Mouse (Mus musculus): ENCODE results near the gene Vwa8.
A peak's percentile ranks its signal among the peaks of the same experiment; 100 is the strongest.

Gene Vwa8

DNA sequence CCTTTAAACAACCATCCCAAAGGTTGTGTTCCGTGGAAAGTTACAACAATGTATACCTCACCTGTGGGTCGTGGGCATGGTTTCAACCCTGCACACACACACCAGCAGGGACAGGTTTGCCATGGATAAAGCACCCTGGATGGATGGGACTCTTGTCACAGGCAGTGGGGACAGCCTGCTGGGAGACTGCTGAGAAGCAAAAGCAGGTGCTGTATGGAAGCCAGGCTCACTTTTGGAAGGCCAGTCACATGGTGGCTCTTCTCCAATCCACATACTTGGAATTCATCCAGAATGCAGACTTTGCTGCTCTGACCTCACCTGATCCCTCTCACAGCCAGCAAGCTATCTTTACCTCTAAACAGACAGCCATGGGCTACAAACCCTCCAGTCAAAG is 292.0 kb downstream of the Vwa8 start:
- no peak for DNase-seq (ENCODE audit: low read depth, low spot score)

DNA sequence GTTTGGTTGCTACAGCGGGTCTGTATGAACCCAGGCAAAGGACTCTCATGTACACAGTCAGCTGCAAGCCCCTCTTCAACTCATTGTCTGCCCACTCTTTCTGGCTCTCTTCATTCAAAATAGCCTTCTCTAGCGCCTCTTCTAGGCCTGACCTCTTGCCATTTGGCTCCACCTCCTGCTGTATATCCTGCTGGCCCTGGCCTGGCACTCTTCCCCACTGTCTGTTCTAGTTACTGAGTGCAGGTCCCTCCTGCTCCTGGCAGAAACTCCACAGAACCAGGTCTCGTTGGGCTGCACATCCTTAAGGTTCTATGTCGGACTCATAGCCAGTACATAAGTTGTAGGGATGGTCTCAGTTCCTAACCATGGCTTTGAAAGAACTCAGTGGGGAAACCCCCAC is 293.5 kb downstream of the Vwa8 start:
- DNase-seq (ENCODE audit: low read depth, low spot score), result no peak

DNA sequence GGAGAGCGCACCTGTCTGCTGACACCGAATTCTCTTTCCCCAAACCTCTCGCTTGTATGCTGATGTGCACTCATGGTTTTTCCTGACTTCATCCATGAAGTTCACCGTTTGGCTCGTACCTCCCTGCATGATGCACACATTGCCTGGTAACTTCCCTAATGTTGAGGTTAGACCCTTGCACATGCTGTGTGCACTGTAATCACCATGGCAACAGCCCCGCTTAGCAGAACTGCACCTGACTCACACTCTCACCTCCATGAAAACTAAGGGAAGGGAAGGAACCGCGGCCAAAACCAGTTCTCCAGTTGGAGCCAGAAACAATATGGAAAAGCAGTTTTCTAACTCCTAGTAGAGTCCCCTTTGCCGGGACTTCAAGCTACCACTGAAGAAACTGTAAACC is 294.8 kb downstream of the Vwa8 start:
- no peak for DNase-seq (ENCODE audit: low read depth, low spot score)

DNA sequence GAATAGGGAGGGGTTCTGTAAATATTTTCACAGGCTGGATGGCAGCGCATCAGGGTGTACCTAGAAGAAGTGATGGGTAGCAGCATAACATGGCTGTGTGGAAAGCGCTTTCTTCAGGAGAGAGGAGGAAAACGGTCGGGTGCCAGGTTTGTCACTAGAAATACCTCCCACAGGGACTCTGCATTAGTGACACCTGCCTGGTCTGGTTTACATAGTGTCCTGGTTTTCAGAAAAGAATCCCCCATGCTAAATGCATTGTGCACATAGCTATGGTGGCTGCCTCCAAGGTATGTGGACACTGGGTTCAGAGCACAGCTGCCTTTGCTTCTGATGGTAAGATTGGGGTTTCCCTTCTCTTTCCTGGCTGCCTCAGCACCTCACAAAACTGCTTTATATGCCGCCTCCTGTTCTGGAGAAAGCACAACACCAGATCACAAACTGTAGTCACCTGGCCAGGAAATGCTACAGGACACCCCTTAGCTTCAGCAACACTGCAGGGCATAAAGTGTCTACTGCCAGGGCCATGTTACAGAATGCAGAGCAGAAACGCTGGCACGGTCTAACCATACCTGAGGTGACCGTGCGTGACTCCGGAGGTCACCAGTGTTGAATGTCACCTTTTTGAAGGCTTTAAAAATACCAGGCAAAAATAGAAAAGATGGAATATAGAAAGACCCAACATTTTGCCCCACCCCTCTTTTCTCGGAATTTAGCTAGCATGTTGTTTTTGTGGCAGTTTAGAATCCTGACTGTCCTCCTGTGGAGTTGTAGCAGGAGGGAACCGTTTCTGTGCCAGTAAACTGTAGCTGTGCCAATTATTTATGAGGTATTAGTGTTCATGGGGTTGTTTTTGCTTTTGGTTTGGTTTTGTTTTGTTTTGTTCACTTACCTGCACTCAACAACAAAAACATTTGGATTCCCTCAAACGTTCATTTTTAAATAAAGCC is 295.7 kb downstream of the Vwa8 start:
- no peak for DNase-seq (ENCODE audit: low read depth, low spot score)

DNA sequence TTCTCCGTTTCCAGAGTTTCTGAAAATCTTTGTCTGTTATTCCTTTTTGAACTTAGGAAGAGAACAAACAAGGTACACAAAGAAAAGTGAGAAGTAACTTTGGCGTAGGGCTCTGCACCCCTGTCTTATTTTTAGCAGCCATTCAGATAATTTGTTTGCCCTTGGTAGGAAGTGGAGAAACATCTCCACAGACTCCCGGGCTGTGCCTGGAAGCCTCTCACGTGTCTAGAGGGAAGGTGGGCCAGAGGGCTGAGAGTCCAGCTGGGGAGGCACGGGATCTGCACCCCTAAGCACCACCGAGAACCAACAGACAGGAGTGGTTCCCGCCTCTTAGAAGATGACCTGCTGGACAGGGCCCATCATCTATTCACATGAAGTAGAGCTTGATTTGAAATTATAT is 302.9 kb downstream of the Vwa8 start:
- no peak for DNase-seq (ENCODE audit: low read depth, low spot score)

DNA sequence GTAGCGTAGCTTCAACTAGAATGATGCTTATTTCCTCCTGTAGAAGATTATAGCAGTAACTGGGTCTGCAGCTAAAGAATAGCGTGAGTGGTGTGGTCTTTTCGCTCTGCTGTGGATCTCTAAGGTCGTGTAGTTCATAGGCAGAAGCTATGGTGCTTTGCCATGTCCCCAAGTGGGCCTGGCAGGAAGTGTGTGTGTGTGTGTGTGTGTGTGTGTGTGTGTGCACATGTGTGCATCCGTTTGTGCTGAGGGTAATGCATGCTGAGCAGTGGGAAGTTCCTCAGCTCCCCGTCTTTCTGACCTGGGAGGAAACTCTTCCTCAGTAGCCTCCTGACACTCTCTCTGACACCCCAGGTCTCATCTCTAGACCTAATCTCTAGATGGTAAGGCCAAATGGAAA is 305.0 kb downstream of the Vwa8 start:
- DNase-seq (ENCODE audit: low read depth, low spot score), result peak; percentile 51

DNA sequence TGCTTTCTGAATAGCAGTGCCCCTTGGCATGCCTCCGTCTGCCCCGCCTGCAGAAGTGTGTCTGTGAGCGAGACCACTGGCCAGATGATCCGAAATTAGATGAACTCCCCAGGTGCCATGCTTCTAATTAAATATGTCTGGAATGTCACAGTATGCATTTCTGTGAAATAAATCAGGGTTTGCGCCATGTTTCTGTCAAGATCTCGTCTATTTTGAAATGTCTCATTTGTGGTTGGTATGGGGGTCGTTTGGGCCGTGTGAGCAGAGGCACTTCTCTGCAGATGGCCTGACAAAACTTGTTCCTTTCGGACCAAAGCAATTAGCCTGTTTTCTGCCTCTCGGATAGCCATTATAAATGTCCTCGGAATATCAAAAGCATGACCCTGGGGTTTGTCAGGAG is 306.1 kb downstream of the Vwa8 start:
- no peak for DNase-seq (ENCODE audit: low read depth, low spot score)

DNA sequence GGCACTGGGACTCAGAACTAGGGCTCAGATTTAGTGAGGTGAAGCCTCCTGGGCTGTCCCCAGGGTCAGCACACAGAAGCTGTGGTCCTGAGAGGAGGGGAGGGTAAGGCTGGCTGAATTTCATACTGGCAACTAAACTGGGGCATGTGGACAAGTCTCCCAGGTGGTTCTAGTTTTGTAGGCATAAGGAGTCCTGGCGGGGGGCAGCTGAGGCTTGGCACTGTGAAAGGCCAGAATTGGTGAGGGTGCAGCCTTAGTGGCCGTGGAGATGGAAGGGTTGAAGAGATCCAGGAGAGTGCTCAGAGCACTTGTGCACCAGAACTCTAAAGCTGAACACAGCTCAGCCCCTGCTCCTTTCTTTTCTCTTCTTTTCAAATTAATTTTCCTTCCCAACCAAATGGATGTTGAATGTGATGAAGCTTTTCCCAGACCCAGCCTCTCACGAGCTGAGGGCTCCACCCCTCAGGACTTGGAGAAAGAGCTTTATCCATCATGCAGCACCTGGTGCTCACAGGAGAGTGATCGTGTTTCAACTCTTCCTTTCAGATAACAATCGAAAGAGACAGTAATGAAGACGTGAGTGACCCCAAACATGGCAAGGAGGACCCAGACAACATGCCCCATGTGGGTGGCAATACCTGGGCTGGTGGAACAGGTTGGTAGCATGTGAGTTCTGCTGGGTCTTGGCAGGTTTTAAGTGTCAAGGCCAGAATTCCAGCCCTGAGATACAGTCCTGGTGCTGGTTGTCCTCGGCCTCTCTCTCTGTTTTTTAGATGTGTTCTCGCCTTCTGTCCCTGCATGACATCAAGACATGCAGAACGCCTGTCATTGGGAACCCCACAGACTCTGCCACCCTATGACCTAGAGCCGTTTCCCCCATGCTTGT is 307.9 kb downstream of the Vwa8 start:
- no peak for DNase-seq (ENCODE audit: low read depth, low spot score)

DNA sequence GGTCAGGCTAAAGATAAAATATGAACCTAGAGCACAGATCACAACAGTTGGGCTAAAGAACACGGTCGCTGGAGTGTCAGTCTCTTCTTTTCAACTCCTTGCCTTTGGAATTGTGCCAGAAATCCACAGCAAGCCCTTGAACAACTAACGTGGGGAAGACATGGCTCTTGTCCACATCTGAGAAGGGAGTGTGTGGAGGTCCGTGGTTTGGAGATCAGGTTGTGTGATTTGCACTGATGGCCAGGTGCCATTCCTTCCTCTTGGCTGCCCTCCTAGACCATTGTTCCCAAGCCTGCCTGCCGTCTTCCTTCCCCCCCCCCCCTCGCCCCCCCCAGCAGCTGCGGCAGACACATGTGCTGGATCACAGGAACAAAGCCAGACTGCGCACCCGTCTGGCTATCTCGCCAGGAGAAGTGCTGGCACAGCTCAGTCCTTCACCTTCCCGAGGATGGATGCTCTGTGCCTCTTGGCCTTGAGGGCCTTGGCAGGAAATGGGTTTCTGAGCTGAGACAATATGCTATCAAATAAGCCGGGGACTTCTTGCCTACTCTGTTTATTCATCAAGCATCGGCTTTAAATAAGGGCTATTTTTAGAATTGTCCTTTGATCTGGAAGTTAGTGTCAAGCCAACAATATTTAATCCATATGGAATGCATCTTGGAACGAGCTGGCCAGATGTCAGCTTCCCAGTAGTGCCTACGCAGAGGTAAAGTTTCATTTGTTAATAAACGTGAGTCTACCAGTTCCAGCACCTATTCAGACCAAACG is 308.8 kb downstream of the Vwa8 start:
- no peak for DNase-seq (ENCODE audit: low read depth, low spot score)

DNA sequence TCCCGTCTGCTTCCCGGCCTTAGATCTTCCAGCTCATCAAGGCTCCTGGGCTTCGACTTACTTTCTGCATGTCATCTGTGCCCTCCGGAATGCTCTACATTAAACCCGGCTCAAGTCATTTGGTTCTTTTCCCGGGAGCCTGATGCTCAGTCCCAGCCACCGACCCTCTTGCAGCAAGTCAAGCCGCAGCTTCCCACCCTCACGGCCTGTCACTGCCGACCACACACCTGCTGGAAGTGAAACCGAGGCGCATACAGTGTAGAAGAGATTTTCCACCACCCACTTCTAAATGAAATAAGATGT is 309.3 kb downstream of the Vwa8 start:
- no peak for DNase-seq (ENCODE audit: low read depth, low spot score)

DNA sequence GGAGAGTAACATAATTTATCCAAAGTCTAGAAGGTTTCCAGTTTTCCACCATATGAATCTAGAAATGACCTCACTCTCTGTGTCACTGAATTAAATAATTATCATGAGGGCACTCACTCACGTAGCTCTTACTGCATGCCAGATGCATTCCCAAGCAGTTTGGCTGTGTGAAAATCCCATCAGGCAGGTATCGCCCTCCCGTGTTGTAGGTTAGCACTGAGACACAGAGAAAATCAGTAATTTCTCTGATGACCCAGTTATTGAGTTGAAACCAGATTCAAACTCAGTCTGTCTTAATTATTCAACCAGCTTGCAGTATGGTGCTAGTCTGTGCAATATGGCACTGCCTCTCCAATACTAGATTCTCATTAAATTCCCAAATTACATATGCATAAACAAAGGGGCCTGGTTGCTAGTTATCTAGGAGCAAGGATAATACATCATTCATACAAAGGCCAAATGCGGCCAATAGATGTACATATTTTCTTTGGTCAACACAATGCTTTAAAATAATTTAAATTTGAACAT is 309.9 kb downstream of the Vwa8 start:
- DNase-seq (ENCODE audit: low read depth, low spot score), result no peak

DNA sequence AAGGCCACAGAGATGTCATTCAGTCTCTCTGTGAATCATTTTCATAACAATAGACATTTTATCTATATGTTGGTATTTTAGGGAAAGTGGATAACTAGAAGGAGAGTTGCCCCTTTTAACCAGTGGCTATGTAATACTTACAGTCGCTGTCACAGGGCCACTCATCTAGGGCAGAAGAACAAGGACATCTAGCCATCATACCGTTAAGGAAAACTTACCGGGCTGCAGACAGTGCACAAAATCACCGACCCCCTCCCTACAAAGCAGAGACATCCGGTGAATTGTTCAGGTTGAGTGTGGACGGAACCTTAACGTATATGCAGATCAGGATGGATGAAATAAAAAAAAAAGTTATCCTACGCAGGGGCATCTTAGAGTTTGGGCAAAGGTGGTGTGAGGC is 310.6 kb downstream of the Vwa8 start:
- no peak for DNase-seq (ENCODE audit: low read depth, low spot score)

DNA sequence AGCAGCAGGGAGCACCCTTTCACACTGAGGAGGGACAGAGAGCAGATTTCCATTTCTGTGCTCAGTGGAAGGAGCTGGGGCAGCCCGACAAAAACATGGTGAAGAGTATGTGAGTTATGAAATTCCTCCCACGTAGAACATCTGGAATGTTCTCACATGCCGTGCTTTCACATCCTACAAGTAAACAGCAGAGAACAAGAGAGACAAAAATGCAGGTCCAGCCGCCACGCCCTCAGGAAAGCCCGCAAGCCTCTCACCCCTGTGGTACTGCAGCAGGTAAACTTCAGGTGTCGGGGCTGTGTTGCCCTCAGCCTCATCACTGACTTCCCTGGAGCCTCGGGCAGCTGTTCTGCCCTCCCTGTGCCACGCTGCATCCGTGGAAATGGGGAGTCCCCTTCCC is 311.6 kb downstream of the Vwa8 start:
- no peak for DNase-seq (ENCODE audit: low read depth, low spot score)

DNA sequence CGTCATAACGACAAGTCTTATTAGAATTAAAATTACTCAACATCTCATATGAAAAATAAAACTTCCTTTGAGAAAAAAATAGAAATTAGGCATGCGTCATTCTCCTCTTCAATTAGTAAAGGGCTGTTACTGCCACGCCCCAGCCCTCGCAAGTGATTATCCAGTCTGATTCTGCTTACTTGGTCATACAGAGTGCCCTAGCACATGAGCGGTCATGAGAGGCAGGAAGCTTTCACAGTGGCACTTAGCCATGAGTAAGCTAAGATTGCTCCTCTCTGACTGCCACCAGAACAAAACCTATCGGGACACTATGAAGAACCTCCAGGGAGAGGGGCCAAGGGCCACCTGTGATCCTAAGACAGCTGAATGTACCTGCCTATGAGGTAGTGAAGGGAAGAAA is 312.1 kb downstream of the Vwa8 start:
- no peak for DNase-seq (ENCODE audit: low read depth, low spot score)

DNA sequence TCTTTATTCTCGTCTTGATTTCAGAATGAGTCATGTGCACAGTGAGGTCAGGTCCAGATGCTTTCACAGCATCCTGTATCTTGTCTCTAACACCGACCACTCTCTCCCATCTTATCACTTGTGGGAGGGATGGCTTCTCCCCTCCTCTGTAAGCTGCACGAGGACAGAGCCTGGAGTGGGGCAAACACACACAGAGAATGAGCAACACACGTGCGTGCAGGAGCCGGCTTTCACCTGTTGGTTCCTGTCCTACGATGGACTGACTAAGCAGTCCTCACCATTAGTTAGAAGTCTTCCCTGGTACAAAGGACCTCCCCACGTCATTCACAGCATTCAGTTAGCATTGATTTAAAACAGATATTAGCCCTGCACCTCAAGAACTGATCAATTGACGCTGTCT is 312.9 kb downstream of the Vwa8 start:
- no peak for DNase-seq (ENCODE audit: low read depth, low spot score)

DNA sequence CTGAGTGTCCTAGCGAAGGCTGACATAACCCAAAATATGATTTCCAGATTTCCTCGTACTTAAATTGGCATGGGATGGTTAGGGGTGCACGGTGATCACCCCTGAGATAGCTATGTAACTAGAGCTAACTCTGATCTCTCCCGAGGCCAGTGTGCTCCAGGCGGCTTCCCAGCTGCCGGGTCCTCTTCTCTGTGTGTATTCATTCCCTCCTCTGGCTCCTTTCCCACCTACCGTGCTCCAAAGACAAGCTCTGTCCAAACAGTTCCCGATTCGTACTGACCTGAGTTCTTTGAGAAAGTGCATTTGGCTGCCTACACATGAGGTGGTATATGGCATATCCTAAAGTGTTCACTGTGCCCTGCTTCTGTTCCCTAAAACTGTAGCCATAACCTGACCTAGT is 313.8 kb downstream of the Vwa8 start:
- no peak for DNase-seq (ENCODE audit: low read depth, low spot score)

DNA sequence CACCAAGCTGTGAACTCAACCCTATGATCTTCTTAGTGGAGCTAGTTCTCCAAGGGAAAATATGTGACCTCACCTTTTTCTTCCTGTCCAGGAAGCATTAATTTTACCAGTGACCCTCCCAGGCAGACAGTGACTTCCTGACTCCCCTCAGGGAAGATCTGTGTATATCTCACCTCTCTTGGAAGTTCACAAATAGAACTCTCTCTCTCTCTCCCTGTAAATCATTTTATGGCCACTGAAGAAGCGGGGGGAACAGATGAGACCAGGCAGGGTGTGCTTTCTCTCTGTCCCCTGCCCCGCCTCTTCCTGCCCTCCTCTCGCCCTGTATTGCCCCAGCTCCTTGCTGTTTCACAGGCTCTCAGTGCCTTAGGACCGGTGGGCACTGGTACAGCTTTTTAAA is 315.5 kb downstream of the Vwa8 start:
- no peak for DNase-seq (ENCODE audit: low read depth, low spot score)

DNA sequence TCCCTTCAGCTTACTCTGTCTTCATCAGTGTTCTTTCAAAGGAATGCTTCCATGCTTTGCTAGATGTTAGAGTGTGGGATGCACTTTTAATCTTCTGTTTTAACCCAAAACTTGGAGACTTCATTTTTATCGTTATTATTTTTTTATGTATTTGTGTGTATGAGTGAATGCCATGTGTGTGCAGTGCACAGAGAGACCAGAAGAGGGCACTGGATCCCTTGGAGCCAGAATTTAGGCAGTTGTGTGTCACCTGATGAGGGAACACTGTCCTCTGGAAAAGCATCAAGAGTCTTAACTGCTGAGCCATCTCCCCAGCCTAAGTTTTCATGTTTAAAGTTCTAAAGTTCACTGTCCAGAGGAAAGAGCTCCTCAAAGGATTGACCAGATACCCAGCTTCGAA is 316.1 kb downstream of the Vwa8 start:
- peak; percentile 21 for DNase-seq (ENCODE audit: low read depth, low spot score)

DNA sequence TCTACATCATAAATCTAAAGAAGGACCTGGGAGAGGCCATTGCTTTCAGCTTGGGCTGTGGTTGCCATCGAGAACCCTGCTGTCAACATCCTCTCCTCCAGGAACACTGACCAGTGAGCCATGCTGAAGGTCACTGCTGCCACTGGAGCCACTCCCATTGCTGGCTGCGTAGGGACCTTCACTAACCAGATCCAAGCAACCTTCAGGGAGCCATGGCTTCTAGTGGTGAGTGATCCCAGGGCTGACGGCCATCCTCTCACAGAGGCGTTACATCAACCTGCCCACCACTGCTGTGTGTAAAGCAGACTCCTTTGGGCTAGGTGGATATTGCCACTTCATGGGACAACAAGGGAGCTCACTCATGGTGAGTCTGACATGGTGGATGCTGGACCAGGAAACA is 325.7 kb downstream of the Vwa8 start:
- no peak for DNase-seq (ENCODE audit: low read depth, low spot score)

DNA sequence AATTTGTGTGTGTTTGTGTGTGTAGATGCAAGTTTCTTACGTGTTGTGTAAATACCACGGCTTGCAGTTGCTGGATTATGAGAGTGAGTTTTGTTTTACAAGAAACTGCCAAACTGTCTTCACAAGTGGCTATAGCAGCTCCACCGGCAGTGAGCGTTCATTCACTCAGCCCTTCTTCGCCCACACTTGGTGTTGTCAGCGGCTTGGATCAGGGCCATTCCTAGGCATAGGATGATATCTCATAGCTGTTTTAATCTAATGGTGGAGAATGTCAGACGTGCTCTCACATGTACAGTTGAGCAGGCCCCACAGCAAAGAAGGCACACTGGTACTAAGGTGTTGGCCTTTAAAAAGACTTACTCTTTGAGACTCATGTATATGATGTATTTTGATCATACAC is 328.9 kb downstream of the Vwa8 start:
- DNase-seq (ENCODE audit: low read depth, low spot score), result no peak

DNA sequence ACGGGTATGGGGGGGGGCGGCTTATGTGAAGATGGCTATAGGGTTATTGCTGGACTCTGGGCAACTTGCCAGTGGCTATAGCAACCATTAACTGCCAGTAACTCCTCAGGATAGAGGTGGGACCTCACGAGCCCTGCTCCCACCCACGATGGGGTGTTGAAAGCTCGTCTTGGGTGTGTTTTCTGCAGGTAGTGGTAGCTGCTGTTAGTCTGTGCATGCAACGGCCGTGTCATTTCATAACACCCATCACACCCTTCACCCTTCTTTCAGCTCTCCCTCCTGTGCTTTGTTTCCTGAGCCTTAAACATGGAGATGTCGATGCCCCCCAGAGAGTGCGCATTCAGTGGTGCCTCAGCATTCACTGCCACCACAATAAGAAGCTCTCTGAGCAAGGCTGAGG is 329.4 kb downstream of the Vwa8 start:
- DNase-seq (ENCODE audit: low read depth, low spot score), result no peak

Measured in CD4-positive helper T cell, adult 2 months (primary cell).